Mouse (Mus musculus): Measurements from ENCODE around the gene Gabbr1.

The Gabbr1 gene

DNA sequence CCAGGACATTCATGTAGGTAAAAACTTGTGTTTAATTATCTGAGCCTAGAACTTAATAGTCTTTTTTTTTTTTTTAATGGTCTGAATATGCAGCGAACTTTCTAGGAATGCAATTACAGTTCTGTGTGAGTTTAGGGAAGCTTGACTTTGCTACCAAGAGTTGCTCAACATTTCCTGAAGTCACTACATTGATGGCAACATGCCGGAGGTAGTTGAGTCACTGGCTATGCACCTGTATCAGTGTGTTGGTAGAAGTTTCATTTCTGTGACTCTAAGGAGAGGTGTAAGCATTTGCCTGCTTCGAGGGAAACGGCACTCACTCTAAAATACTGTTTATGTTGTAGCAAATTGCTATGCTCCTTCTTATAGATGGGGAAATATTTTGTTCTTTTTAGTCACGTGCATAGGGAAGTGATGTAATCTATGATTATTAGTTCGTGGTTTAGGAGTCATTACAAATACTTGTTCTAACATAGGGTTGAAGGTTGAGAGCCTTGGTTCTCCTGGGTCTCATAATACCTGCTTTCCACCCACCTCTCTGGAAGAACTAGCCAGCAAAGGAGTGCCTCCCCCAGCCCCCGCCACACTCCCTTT, 1.0 kb upstream of the Gabbr1 start:
- no peak for DNase-seq (ENCODE audit: low spot score)

DNA sequence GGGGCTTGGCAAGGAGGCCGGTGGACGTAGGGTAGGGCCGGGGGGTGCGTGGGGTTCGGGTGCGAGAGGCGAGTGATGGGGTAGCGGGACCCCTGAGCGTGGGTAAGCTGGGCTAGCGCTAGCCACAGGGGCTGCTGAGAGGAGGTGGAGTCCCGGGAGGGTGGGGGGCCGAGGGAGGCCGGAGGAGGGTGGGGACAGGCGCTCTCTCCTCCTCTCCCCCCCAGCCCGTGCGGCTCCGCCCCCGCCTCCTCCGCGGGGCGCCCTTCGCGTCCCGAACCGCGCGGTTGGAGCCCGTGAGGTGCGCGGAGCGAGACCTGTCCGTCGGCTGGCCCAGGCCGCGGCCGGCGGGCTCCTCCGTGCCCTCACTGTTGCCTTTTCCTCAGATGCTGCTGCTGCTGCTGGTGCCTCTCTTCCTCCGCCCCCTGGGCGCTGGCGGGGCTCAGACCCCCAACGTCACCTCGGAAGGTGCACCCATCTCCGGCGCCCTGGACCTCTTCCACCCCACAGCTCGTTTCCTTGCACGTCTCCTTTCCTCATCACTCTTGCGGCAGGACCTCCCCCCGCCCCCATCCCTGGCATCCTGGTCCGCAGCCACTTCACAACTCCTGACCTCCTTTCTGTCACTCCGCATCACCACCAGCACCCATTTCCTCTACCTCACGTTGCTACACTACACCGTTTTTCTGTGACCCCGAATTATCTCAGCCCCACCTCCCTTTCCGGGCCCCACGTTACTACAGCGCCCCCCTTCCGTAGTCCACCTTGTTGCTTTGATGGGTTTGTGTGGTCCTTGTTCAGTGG, 746 bp downstream of the Gabbr1 start:
- DNase-seq (ENCODE audit: low spot score), result peak; percentile 75

DNA sequence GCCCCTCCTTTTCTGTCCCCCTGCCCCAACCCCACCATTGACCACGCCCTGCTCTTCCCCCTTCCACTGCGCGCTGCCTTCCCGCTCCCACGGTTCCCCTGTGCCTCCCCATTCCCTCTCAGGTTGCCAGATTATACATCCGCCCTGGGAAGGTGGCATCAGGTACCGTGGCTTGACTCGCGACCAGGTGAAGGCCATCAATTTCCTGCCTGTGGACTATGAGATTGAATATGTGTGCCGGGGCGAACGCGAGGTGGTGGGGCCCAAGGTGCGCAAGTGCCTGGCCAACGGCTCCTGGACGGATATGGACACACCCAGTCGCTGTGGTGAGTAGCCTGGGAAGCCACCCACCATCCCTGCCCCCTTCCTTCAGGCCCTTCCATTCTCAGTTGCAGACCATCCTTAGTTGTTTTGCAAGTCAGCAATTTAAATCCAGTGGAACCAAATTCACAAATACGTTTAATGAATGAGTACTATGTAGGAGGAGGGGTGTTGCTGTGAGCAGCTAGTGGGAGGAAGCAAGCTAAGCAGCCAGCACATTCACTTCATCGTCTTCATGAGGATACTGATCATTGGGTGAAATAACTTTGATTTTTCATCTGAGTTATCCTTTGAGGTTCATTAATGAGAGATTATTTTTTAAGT, 1.7 kb downstream of the Gabbr1 start:
- DNase-seq (ENCODE audit: low spot score), result no peak

DNA sequence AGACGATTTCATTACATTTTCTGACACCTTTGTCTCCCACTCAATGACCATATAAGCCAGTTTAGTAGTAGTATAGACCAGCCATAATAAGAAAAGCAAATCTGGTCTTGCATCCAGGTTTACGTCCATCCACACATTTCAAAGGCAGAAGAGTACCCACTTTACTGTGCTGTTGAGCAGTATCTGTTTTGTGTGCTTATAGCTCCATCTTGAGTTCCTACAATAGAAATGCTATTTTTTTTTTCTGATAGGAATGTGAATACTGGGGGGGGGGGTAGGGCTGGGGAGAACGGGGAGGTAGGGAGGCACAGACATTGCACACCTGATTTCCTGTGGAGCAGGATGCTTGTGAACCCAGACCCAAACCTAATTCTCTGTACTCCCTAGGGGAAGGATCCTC, 2.2 kb downstream of the Gabbr1 start:
- no peak for DNase-seq (ENCODE audit: low spot score)

DNA sequence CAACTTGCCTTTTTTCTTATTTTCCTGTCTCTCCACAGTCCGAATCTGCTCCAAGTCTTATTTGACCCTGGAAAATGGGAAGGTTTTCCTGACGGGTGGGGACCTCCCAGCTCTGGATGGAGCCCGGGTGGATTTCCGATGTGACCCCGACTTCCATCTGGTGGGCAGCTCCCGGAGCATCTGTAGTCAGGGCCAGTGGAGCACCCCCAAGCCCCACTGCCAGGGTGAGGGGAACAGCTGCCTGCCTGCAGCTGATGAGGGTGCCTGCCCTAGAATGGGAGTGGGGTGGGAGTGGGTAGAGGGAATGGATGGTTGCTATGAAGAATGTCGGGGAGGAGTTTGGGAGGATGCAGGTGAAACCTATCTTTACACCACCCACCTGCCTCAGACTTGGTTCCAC, 2.6 kb downstream of the Gabbr1 start:
- no peak for DNase-seq (ENCODE audit: low spot score)

DNA sequence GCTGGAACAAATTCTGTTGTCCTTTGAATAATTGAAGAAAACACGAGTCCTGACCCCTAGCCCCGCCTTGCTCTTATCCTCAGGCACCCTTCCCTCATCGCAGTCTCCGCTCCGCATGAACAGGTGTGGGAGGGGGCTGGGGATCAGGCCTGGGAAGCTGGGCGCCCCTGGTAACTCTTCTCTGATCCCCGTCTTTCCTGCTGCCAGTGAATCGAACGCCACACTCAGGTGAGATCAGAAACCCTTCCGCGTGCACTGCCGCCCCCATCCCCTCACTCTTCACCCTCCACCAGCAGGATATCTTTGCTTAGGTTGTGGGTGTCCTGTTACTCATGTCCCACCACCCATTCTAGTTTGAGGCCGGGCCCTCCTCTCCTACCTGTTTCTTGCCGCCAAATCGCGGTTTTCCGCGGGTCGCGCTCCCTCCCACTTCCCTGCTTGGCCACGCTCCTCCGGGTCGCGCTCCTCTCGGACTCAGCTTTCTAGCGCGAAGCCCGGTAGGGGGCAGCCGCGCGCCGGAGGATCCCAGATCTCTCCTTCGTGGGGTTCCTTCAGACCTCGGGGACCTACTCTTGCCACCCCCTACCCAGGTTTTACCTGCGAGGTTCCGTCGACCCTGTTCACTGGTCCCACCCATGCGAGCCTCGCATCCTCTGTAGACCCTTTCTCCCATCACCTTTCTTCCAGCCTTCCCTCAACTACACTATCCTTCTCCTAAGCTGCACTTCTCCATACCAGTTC, 4.0 kb downstream of the Gabbr1 start:
- peak; percentile 91 for DNase-seq (ENCODE audit: low spot score)

DNA sequence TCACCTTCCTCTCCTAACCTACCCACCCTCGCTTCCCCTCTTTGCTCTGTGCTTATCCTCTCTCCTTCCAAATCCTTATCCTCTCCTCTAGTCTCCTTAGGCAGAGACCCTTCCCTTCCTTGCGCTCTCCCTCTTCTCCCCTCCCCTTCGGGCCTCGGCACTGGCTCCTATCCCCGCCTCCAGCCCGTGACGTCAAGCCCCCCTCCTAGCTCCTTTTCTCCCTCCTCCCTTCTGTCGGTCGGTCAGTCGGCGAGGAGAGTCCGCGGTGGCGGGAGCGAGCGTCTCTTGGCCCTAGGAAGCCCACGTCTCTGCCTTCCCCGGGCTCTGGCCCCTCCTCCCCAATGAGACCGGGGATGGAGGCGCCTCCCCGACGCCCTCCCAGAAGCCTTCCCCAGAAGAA, 4.6 kb downstream of the Gabbr1 start:
- DNase-seq (ENCODE audit: low spot score), result peak; percentile 84

DNA sequence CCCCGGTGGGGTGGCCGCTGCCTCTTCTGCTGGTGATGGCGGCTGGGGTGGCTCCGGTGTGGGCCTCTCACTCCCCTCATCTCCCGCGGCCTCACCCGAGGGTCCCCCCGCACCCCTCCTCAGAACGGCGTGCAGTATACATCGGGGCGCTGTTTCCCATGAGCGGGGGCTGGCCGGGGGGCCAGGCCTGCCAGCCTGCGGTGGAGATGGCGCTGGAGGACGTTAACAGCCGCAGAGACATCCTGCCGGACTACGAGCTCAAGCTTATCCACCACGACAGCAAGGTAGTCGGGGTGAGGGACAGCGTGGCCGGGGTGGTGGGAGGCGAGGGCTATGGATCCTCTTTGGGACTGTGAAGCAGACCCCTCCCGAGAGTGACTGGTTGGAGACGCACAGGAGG, 5.1 kb downstream of the Gabbr1 start:
- DNase-seq (ENCODE audit: low spot score), result peak; percentile 51

DNA sequence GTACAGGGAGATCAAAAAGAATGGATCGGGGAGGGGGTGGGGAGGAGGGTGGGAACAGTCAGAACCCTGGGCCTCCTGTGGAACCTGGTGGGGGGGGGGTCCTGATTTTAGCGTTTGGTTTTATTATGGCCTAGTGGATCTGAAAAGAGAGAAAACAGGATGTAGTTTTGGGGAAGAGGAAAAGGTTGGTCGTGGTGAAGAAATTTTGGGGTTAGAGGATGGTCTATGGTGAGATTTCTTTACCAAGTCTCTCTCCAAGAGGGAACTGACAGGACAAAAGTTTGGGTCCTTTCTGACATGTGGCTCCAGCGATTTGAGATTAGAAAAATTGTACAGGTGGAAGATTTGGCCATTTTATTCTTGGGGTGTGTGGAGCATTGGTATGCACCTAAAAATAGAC, 6.0 kb downstream of the Gabbr1 start:
- no peak for DNase-seq (ENCODE audit: low spot score)

DNA sequence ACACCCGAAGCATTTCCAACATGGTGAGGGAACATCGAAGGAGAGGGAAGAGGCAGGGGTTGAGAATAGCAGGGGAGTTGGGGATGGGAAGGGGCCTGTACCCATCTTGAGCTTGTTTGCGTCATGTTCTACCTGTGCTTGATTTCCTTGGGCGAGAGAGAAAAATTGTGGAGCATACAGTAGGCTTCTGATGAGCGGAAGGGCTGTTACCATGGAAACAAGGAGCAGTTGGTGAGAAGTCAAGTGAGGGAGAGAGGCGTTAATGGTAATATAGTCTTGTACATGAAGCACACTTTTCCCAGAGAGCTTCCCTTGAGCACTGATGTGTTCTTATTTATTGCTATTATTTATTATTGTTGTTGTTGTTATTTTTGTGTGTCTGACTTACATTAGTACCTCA, 11.2 kb downstream of the Gabbr1 start:
- DNase-seq (ENCODE audit: low spot score), result no peak

DNA sequence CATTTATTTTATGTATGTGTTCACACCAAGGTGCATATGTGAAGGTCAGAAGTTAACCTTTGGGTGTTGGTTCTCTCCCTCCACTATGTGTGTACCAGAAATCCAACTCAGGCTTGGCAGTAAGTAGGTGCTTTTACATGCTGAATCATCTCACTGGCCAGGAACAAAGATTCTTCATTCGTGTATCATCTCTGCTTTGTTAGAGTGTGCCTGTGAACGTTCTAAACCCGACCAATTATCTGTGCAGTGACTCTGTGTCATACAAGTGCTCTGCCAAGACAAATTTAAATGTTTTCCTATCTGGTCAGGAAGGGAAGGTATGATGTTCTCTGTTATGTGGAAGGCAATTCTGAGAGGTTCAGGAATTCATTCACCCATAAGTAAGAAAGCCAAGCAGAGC, 15.7 kb downstream of the Gabbr1 start:
- DNase-seq (ENCODE audit: low spot score), result no peak

DNA sequence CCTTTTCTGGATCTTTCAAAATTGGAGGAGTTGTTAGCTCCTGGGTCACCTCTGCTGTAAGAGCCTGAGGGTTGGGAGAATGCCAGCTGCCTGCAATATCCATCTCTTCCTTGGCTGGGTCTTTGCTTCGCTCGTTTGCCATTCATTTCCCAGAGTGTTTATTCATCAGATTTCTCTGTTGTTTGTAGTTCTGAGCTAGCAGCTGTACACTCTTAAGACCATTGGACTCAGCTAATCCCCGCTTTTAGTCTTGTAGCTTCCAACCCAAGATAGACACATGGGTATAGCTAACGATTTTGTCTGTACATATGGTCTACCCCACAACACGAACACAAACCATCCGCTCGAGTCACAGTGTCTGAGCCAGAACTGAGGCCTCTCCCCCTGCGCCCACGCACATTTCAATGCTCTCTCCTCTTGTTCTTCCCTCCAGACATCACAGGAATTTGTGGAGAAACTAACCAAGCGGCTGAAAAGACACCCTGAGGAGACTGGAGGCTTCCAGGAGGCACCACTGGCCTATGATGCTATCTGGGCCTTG, 16.4 kb downstream of the Gabbr1 start:
- no peak for DNase-seq (ENCODE audit: low spot score)

DNA sequence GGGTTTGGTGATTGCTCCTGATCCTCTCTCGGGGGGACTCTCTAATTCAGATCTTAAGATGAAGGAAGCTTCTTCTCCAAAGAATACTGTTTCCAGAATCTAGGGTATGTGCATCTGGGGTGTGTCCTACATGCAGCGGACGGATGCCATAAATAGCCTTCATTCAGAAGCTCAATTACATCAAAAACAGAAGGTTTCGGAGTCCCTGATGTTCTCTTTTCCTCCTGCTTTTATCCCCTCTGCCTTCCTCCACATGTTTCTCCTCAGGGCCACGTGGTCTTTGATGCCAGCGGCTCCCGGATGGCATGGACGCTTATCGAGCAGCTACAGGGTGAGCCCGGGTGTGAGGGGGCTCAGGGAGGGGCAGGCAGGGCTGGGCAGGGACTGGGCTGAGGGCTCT, 17.3 kb downstream of the Gabbr1 start:
- no peak for DNase-seq (ENCODE audit: low spot score)

DNA sequence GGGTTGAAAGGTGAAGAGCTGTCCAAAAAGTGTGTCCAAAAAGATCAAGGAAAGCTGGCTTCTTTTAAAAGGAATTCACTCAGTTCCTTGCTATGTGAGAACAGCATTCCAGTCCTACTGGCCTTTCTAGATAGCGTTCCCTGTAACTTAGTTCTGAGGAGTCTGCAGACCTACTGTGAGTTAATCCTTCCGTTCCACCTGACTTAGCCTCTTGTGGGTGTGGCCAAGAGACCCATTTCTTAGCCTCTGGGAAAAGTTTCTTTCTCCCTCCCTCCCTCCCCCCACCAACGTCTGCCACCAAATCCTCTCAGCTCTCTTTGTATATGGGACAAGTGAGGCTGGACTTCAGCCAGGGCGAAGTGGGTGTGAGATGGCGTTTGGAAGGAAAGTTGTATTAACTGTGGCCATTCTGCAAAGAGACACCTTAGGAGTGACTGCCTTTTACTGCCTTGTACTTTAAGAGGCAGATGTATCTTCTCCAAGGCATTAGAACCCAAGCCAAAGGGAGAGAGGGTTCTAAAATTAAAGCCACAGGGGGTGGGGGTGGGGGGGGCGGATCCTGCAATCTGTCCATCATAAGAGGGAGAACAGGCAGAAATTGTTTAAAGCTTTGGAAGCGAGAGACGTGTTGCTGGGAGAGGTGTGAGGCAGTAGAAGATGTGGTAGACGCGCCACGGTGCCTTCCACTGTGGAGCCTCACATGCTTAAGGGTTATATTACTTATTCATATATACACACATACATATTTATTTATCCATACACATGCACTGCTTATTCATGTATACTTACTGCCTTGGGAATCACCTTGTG, 18.1 kb downstream of the Gabbr1 start:
- DNase-seq (ENCODE audit: low spot score), result no peak

DNA sequence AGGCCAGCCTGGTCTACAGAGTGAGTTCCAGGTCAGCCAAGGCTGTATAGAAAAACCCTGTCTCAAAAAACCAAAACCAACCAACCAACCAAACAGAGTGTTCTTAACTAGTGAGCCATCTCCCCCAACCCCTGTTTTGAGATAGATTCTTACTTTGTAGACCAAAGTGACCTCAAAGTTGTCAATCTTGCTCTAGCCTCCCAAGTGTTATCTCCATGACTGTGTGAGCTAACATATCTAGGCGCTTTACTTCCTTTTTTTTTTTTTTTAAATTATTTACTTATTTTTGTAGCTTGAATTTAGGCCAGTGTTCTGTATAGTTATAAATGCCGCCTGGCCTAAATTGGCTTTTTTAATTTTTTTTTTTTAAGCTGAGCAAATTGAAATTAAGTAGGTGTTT, 20.2 kb downstream of the Gabbr1 start:
- DNase-seq (ENCODE audit: low spot score), result no peak

DNA sequence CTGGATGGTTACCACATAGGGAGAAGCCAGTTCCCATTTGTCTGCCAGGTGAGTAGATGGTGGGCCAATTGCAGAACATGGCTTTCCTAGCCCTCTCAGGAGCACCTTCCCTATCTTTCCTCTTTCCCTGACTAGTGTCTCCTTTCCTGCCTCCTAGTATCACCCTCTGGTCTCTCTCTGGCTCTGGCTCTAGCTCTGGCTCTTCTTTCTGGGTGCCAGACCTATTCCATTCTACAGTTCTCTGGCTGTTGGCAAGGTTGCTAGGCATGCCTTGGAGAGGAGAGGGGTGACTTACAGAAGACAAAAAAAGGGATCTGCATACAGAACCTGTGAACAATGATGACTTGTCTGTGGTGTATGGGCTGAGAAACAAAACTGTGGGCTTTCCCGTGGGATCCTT, 22.1 kb downstream of the Gabbr1 start:
- no peak for DNase-seq (ENCODE audit: low spot score)

DNA sequence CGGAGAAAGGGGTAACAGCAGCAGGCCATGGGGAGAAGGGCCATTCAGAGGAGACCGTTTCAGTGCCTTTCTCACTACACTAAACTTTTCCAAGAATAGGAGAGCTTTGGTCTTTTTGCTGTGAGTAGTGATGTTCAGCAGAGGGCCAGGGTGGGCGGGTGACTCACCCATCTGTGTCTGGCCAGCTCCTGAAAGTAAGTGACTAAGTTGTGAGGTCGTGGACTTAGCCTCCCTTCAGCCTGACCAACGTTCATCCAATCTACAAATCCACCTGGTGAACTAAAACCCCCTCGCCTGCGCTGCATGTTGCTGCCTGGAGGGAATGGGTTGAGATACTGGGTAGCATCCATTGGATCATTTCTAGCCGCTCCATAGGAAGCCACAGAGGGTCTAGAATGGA, 24.4 kb downstream of the Gabbr1 start:
- no peak for DNase-seq (ENCODE audit: low spot score)

DNA sequence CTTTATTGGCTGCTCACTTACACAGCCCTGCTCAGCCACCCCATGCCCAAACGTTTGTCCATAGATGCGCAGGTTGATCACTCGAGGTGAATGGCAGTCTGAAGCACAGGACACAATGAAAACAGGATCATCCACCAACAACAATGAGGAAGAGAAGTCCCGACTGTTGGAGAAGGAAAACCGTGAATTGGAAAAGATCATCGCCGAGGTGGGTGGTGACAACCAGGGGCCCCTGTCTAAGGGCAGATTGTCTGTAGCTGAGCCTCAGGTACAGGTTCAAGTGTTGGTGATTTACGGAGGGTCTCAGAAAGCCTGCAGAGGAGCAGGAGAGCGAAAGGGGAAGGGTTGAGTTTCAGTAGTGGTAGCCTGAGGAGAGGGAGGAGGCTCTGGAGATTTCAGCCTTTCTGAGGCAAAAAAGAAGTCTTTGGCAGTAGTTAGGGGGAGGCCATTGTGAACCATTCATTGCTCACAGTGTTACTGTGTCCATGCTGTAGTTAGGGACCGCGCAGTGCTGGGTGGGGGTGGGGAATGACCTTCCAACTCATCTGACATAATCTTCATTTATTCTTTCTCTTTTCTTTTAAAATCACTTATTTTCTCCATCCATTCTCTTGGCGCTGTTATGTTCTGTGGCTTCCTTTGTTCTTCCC, 26.4 kb downstream of the Gabbr1 start:
- no peak for DNase-seq (ENCODE audit: low spot score)

DNA sequence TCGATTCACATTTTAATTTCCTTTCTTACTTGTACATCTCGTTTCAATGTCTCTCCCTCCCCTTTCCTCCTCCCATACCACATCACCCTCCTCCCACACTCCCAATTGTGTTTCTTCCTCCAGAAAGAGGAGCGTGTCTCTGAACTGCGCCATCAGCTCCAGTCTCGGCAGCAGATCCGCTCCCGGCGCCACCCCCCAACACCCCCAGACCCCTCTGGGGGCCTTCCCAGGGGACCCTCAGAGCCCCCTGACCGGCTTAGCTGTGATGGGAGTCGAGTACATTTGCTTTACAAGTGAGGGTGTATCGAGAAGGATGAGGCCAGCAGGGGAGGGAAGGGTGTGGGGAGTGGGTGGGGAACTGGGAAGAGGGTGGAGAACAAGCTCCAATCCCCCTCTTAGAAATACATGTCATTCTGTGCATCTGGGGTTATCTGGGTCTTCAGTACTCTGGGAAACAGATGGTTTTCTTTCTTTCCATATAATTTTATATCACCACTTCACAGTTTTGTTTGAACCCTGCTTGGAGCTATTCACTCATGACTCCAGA, 27.0 kb downstream of the Gabbr1 start:
- no peak for DNase-seq (ENCODE audit: low spot score)

DNA sequence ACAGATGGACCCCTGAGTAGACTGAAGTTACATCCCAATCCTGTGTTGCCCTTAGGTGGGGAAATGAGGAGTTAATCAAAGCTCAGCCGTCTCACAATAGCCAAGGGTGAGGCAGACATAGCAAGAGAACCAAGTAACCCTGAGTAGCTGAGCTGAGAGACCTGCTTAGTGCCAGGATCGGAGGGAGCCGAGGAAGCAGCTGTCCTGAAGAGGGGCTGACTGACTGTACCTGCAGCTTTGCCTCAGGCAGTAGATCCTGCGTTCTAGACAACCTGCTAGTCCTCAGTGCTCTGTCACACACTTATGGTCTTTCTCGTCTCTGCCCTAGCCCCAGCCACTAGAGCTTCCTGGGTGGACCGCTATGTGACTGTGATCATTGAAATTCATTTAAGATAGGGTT, 29.4 kb downstream of the Gabbr1 start:
- no peak for DNase-seq (ENCODE audit: low spot score)

DNA sequence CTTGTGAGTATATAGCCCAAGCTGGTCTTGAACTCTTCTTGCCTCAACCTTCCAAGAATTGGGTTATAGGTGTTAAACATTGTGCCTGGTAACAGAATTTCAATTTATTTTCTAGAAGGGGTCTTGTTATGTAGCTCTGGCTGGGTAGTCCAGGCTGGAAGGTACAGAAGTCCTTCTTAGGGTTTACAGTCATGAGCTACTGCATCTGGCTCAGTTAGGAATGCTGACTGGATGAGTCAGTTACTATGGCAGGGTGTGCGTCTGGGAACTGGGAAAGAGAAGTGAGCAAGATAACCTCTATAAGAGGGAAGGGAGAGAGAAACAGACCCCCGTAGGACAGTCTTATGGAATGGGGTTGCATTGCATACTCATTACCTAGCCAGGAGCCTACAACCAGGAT, 30.0 kb downstream of the Gabbr1 start:
- DNase-seq (ENCODE audit: low spot score), result no peak
